Mouse (Mus musculus): ENCODE results near the gene Pik3c2b. TPM values are rescaled to one million over a fixed set of nuclear protein-coding genes. Genes with fewer than 3 reads are reported as not detected.
"Not testable (repeated sequence)": the region's sequence is repeated elsewhere in the genome, so short reads cannot be mapped to it uniquely, and the experiment has no call there.

The Pik3c2b gene
- polyA plus RNA-seq, 1 experiment from 2014 or later, result 9.1 TPM

DNA sequence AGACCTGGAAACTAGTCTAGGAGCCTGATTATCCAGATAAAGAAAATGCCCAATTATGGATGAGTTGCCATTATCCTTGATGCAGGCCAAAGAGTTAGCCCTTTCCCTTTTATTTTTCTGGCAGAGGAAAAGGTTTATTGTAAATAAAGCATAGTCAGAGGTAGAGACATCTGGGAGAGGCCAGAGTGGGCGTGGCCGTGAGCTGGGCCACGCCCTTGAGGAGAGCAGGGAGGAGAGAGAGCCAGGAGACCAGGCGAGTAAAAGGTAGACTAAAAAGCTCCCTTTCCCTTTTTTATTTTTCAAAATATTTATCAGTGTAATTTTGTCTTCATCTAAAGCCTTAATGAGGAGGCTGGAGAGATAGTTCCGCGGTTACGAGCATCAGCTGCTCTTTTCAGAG is 17.5 kb upstream of the Pik3c2b start:
- ATAC-seq (ENCODE audit: low FRiP score, low TSS enrichment), result no peak
- no peaks in the 10 kb centered on the region for H3K36me3 ChIP-seq (ENCODE audit: control insufficient read depth, insufficient read depth, low read length)
- H3K4me3 ChIP-seq (ENCODE audit: low read length), result no peak overlapping the region
- no peak overlapping the region for H3K9ac ChIP-seq (ENCODE audit: low read depth, low read length)
- WGBS, result 39% methylated on average over 7 of the region's 7 CpGs
- no peak overlapping the region for H3K4me2 ChIP-seq (replicated peaks; ENCODE audit: low read depth, low read length)
- H3K27me3 ChIP-seq (ENCODE audit: control insufficient read depth, insufficient read depth, low read length), result no peaks in the 10 kb centered on the region
- H3K27ac ChIP-seq (ENCODE audit: low read depth, low read length), result no peak overlapping the region
- peaks cover 10% of the 10 kb centered on the region; the same call in 1 of the 2 replicates for H3K4me1 ChIP-seq (ENCODE audit: control insufficient read depth, insufficient read depth, low read length)
- no peaks in the 10 kb centered on the region for H3K9me3 ChIP-seq (ENCODE audit: control insufficient read depth, low read length)

DNA sequence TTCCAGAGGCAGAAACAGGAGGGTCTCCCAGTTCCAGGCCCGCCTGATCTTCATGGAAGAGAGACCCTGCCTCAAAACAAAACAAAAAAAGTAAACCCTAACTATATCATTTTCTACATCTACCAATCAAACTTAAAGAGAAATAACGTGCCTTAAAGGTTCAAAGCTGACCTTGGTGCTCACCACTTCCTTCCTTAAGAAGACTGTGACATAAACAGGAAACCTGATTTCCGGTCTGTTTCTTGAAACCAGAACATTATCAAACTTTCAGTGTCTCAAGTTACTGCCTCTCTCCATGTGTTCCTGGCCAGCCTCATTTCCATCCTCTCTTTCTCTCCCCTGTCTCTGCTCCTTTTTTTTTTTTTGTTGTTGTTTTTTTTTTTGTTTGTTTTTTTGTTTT is 15.7 kb upstream of the Pik3c2b start:
- H3K27me3 ChIP-seq (ENCODE audit: control insufficient read depth, insufficient read depth, low read length), result no peaks in the 10 kb centered on the region
- H3K4me1 ChIP-seq (ENCODE audit: control insufficient read depth, insufficient read depth, low read length), result peaks cover 5% of the 10 kb centered on the region; the same call in 1 of the 2 replicates
- H3K36me3 ChIP-seq (ENCODE audit: control insufficient read depth, insufficient read depth, low read length), result no peaks in the 10 kb centered on the region
- H3K9me3 ChIP-seq (ENCODE audit: control insufficient read depth, low read length), result no peaks in the 10 kb centered on the region
- H3K27ac ChIP-seq (ENCODE audit: low read depth, low read length), result no peak overlapping the region
- H3K4me3 ChIP-seq (ENCODE audit: low read length), result no peak overlapping the region
- no peak overlapping the region for H3K4me2 ChIP-seq (replicated peaks; ENCODE audit: low read depth, low read length)
- H3K9ac ChIP-seq (ENCODE audit: low read depth, low read length), result no peak overlapping the region
- ATAC-seq (ENCODE audit: low FRiP score, low TSS enrichment), result no peak
- 78% methylated on average over 3 of the region's 3 CpGs for WGBS

DNA sequence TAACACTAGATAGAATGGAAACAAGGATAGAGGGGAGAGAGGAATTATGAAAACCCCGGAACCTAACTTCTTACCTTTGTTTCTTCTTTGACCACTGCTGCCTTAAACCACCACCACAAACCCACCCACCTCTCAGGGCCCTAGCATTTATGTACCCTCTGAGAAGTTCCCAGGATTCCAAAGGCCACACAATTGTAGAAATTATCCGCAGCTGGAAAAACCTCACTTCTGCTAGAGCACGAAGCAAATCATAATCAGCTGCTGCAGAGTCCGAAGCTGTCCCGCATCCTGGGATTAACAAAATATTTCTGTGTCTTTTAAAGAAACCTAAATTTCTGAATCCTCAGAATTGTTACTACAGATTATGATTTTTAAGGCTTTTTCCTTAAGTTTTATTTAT is 15.0 kb upstream of the Pik3c2b start, which contains the start of gene Mdm4:
Mdm4 (minus strand) TSS at position 101 of the 400 bp plus-strand sequence.
- Histone ChIP-seq H3K9ac (ENCODE audit: low read depth, low read length) (no peak within 1 kb of the TSS), H3K27me3 (ENCODE audit: control insufficient read depth, insufficient read depth, low read length) (no peaks in the 10 kb centered on the region), H3K9me3 (ENCODE audit: control insufficient read depth, low read length) (no peaks in the 10 kb centered on the region), H3K27ac (ENCODE audit: low read depth, low read length) (no peak within 1 kb of the TSS), H3K4me2 (replicated peaks; ENCODE audit: low read depth, low read length) (no peak within 1 kb of the TSS), H3K4me3 (ENCODE audit: low read length) (no peak within 1 kb of the TSS), H3K36me3 (ENCODE audit: control insufficient read depth, insufficient read depth, low read length) (no peaks in the 10 kb centered on the region), H3K4me1 (ENCODE audit: control insufficient read depth, insufficient read depth, low read length) (peaks cover 5% of the 10 kb centered on the region; the same call in 1 of the 2 replicates)
- WGBS, result 94% methylated on average over 5 of the region's 5 CpGs
- no peak for ATAC-seq (ENCODE audit: low FRiP score, low TSS enrichment)

DNA sequence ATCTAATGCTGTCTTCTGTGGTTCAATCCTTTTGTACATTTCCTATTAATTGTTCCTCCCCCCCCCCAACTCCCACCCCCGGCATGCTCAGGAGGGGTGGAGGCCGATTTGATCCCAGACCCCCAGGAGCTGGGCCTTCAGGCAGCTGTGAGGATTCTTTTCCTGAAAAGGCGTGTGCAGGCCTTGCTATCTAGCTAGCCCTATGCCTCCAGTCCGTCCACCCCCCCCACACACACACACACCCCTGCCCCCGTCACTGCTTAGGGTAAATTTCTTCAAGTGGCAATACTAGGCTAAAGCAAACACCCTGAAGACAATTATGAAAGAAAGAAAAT is 12.5 kb upstream of the Pik3c2b start:
- Histone ChIP-seq H3K27me3 (ENCODE audit: control insufficient read depth, insufficient read depth, low read length) (no peaks in the 10 kb centered on the region), H3K9ac (ENCODE audit: low read depth, low read length) (no peak overlapping the region; the same call in 1 of the 2 replicates), H3K27ac (ENCODE audit: low read depth, low read length) (peak overlapping the region; percentile 76; the same call in 1 of the 2 replicates), H3K4me1 (ENCODE audit: control insufficient read depth, insufficient read depth, low read length) (peaks cover 5% of the 10 kb centered on the region; the same call in 1 of the 2 replicates), H3K4me2 (replicated peaks; ENCODE audit: low read depth, low read length) (peak overlapping the region; percentile 58), H3K4me3 (ENCODE audit: low read length) (peak overlapping the region; percentile 69), H3K36me3 (ENCODE audit: control insufficient read depth, insufficient read depth, low read length) (no peaks in the 10 kb centered on the region), H3K9me3 (ENCODE audit: control insufficient read depth, low read length) (no peaks in the 10 kb centered on the region)
- 7% methylated on average over 5 of the region's 5 CpGs for WGBS
- ATAC-seq (ENCODE audit: low FRiP score, low TSS enrichment), result peak; percentile 9; the same call in 1 of the 2 replicates

DNA sequence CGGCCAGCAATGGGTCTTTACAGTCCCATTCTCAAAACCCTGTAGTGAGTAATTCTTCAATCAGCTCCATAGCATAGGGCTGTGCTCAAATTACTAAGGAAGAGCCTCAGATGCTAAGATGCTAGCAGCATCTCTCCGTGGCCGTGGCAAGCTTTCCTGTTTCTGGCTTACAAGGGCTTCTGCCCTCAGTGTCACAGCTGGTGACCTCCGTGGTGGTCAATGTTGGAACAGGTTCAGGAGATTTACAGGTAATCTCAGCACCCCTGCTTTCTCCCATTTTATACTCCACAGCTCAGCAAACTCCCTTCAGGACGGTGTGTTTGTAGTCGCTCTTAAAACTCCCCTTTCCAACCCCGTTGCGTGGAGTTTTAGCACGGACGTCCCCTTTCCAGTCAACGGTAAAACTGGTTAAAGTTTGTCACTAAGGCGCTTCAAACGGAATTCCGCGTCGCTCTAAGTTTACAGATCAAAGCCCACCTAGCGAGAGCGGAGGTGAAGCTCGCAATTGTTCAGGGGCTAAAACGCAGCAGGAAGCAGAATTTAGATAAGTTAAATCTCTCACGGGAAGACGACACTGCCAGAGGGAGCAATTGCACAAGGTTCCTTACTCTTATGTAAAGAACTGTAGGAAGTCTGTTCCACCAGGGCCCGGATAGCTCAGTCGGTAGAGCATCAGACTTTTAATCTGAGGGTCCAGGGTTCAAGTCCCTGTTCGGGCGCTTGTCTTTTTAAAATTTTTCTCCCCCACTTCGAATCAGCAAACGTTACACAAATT is 12.0 kb upstream of the Pik3c2b start:
- peak overlapping the region; percentile 76 for H3K27ac ChIP-seq (ENCODE audit: low read depth, low read length)
- peak overlapping the region; percentile 56; the same call in 1 of the 2 replicates for H3K9ac ChIP-seq (ENCODE audit: low read depth, low read length)
- H3K36me3 ChIP-seq (ENCODE audit: control insufficient read depth, insufficient read depth, low read length), result no peaks in the 10 kb centered on the region
- peaks cover 5% of the 10 kb centered on the region; the same call in 1 of the 2 replicates for H3K4me1 ChIP-seq (ENCODE audit: control insufficient read depth, insufficient read depth, low read length)
- no peaks in the 10 kb centered on the region for H3K27me3 ChIP-seq (ENCODE audit: control insufficient read depth, insufficient read depth, low read length)
- no peaks in the 10 kb centered on the region for H3K9me3 ChIP-seq (ENCODE audit: control insufficient read depth, low read length)
- WGBS, result 1% methylated on average over 28 of the region's 28 CpGs
- peak overlapping the region; percentile 58 for H3K4me2 ChIP-seq (replicated peaks; ENCODE audit: low read depth, low read length)
- peak overlapping the region; percentile 69 for H3K4me3 ChIP-seq (ENCODE audit: low read length)
- ATAC-seq (ENCODE audit: low FRiP score, low TSS enrichment), result peak; percentile 88

DNA sequence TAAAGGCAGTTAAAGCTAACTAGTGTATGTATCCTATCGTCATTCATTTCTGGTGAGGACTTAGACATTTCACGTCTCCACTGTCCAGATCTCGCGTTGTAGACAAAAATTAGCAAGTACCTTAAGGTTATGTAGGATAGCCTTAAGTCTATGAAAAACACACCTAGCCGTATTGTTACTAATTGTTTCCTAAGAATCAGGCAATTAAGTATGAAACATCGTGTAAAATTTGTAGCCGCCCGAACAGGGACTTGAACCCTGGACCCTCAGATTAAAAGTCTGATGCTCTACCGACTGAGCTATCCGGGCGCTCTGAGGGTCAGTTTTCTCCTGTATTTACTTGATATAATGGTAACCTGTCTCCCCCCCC is 11.4 kb upstream of the Pik3c2b start:
- Histone ChIP-seq H3K9ac (ENCODE audit: low read depth, low read length) (no peak overlapping the region; the same call in 1 of the 2 replicates), H3K27me3 (ENCODE audit: control insufficient read depth, insufficient read depth, low read length) (no peaks in the 10 kb centered on the region; the same call in 1 of the 2 replicates), H3K4me2 (replicated peaks; ENCODE audit: low read depth, low read length) (peak overlapping the region; percentile 58), H3K4me3 (ENCODE audit: low read length) (peak overlapping the region; percentile 69), H3K27ac (ENCODE audit: low read depth, low read length) (no peak overlapping the region), H3K9me3 (ENCODE audit: control insufficient read depth, low read length) (no peaks in the 10 kb centered on the region), H3K4me1 (ENCODE audit: control insufficient read depth, insufficient read depth, low read length) (peaks cover 5% of the 10 kb centered on the region; the same call in 1 of the 2 replicates), H3K36me3 (ENCODE audit: control insufficient read depth, insufficient read depth, low read length) (no peaks in the 10 kb centered on the region)
- ATAC-seq (ENCODE audit: low FRiP score, low TSS enrichment), result peak; percentile 83
- WGBS, result 4% methylated on average over 11 of the region's 11 CpGs

DNA sequence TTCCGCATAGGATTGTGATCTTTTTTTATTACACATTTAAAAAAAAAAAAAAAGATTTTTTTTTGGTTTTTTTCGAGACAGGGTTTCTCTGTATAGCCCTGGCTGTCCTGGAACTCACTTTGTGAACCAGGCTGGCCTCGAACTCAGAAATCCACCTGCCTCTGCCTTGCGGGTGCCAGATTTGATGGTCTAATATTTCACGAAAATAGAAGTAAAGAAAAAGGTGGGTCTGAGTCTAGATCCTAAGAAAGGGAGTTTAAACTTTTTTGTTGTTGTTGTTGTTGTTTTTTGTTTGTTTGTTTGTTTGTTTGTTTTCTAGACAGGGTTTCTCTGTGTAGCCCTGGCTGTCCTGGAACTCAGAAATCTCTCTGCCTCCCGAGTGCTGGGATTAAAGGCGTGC is 10.8 kb upstream of the Pik3c2b start:
- H3K27ac ChIP-seq (ENCODE audit: low read depth, low read length); H3K36me3 ChIP-seq (ENCODE audit: control insufficient read depth, insufficient read depth, low read length); ATAC-seq (ENCODE audit: low FRiP score, low TSS enrichment); H3K9me3 ChIP-seq (ENCODE audit: control insufficient read depth, low read length); H3K27me3 ChIP-seq (ENCODE audit: control insufficient read depth, insufficient read depth, low read length); H3K9ac ChIP-seq (ENCODE audit: low read depth, low read length); H3K4me2 ChIP-seq (replicated peaks; ENCODE audit: low read depth, low read length); H3K4me1 ChIP-seq (ENCODE audit: control insufficient read depth, insufficient read depth, low read length); H3K4me3 ChIP-seq (ENCODE audit: low read length): not testable (repeated sequence)
- WGBS, result 67% methylated on average over 7 of the region's 7 CpGs

DNA sequence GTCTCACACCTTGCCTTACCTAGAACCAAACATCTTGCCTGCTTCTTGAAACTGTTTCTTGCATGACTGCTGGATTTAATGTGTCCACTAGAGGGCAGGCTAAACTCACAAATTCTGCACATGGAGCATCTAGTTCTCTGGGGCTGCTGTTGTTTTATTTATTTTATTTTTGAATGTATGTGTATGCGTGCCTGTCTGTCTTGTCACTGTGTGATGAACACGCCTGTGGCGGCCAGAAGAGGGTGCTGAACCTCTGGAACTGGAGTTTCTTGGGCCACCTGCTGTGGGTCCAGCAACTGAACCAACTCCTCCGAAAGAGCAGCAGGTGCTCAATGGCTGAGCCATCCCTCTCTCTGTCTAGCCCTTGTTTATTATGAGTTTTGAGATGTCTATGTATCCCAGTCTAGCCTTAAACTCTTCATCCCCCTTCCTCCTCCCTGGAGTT is 5.9 kb upstream of the Pik3c2b start:
- peak; percentile 60 for ATAC-seq (ENCODE audit: low FRiP score, low TSS enrichment)
- H3K4me2 ChIP-seq (replicated peaks; ENCODE audit: low read depth, low read length), result no peak overlapping the region
- H3K27ac ChIP-seq (ENCODE audit: low read depth, low read length), result no peak overlapping the region
- no peaks in the 10 kb centered on the region for H3K36me3 ChIP-seq (ENCODE audit: control insufficient read depth, insufficient read depth, low read length)
- WGBS, result 16% methylated on average over 4 of the region's 4 CpGs
- no peak overlapping the region for H3K4me3 ChIP-seq (ENCODE audit: low read length)
- H3K27me3 ChIP-seq (ENCODE audit: control insufficient read depth, insufficient read depth, low read length), result no peaks in the 10 kb centered on the region; the same call in 1 of the 2 replicates
- H3K9ac ChIP-seq (ENCODE audit: low read depth, low read length), result no peak overlapping the region
- H3K4me1 ChIP-seq (ENCODE audit: control insufficient read depth, insufficient read depth, low read length), result no peaks in the 10 kb centered on the region
- no peaks in the 10 kb centered on the region for H3K9me3 ChIP-seq (ENCODE audit: control insufficient read depth, low read length)

DNA sequence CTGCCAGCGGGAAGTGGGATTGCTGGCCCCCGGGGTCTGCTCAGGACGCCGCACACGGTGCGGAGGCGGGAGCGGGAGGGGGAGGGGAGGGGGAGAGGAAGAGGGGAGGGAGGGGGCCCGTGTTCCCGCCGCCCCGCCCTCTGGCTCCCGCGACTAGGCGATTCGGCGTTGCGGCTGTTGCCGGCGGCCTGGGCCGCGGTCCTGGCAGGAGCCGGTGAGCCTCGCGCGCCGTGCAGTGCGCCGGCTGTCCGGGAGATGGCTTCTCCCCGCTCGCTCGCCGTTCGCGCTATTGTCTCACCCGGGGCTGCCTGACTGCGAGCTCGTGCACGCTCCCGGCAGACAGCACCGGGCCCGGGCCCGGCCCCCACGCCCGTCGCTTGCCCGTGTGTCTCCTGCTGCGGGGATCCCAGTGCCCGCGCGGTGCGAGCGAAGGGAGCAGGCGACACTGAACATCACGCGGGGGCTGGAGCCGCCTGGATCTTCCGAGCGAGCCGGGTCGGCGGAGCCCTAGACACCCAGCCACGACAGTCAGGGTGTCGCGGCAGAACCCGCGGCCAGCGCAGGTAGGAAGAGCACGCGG is 484 bp downstream of the Pik3c2b start:
- Histone ChIP-seq H3K4me2 (replicated peaks; ENCODE audit: low read depth, low read length) (peak overlapping the region; percentile 97), H3K9me3 (ENCODE audit: control insufficient read depth, low read length) (no peaks in the 10 kb centered on the region), H3K9ac (ENCODE audit: low read depth, low read length) (peak overlapping the region; percentile 85), H3K27ac (ENCODE audit: low read depth, low read length) (peak overlapping the region; percentile 63; the same call in 1 of the 2 replicates), H3K4me3 (ENCODE audit: low read length) (peak overlapping the region; percentile 86), H3K36me3 (ENCODE audit: control insufficient read depth, insufficient read depth, low read length) (no peaks in the 10 kb centered on the region), H3K27me3 (ENCODE audit: control insufficient read depth, insufficient read depth, low read length) (0 out of 2 replicates have a peak, but pooled peaks cover 3% of the 10 kb centered on the region), H3K4me1 (ENCODE audit: control insufficient read depth, insufficient read depth, low read length) (peaks cover 13% of the 10 kb centered on the region; the same call in 1 of the 2 replicates)
- ATAC-seq (ENCODE audit: low FRiP score, low TSS enrichment), result peak; percentile 91
- whole genome bisulfite sequencing, result under 1% methylated on average over 64 of the region's 71 CpGs

Data from kidney, embryonic 14.5 days (tissue).